Mouse (Mus musculus) liver, embryonic 13.5 days (tissue): Measurements from ENCODE around the gene Gm17657. TPM values are rescaled to one million over a fixed set of nuclear protein-coding genes. Genes with fewer than 3 reads are reported as not detected.
A peak's percentile ranks its signal among the peaks of the same experiment; 100 is the strongest.

Source experiments
- ATAC-seq: fragments of 200-750 bp; cut with Nextera tagmentation; 2 replicates; pipeline ENCODE4 v1.8.0; 2017; ENCODE audit warnings: low read depth, mild to moderate bottlenecking, moderate number of reproducible peaks, moderate library complexity
- DNase-seq: peaks from one replicate; pipeline ENCODE4 v3.0.0; 2022
- H3K27ac ChIP-seq: fragments of 300-500 bp; sonication (generic); 2 replicates; pipeline ENCODE4 v1.5.1; 2015; ENCODE audit warnings: moderate library complexity, mild to moderate bottlenecking, inconsistent platforms
- H3K27me3 ChIP-seq: fragments of 300-500 bp; sonication (generic); 2 replicates; pipeline ENCODE4 v1.6.1; 2015; ENCODE audit warnings: mild to moderate bottlenecking, inconsistent platforms
- H3K36me3 ChIP-seq: fragments of 300-500 bp; sonication (generic); 2 replicates; pipeline ENCODE4 v1.6.1; 2015; ENCODE audit warnings: mild to moderate bottlenecking, inconsistent platforms
- H3K4me1 ChIP-seq: fragments of 300-500 bp; sonication (generic); replicated peaks from 2 replicates; pipeline ENCODE4 v1.6.1; 2015; ENCODE audit warnings: inconsistent platforms
- H3K4me2 ChIP-seq: fragments of 300-500 bp; sonication (generic); 2 replicates; pipeline ENCODE4 v1.6.1; 2015; ENCODE audit warnings: inconsistent platforms, mild to moderate bottlenecking, moderate library complexity
- H3K4me3 ChIP-seq: fragments of 300-500 bp; sonication (generic); replicated peaks from 2 replicates; pipeline ENCODE4 v1.5.1; 2015; ENCODE audit warnings: mild to moderate bottlenecking, inconsistent platforms
- H3K9ac ChIP-seq: fragments of 300-500 bp; sonication (generic); 2 replicates; pipeline ENCODE4 v1.6.1; 2015; ENCODE audit warnings: mild to moderate bottlenecking, inconsistent platforms
- H3K9me3 ChIP-seq: fragments of 300-500 bp; sonication (generic); replicated peaks from 2 replicates; pipeline ENCODE4 v1.6.1; 2016; ENCODE audit warnings: inconsistent platforms
- WGBS: fragments of 180-500 bp; shearing (Covaris S2); methylation state at CpG from one replicate; pipeline ENCODE4 v1.1.7; 2015; ENCODE audit not compliant: insufficient replicate concordance; 5-methylcytosine and 5-hydroxymethylcytosine counted together
- polyA plus RNA-seq: library from polyadenylated mRNA; unstranded; fragments of >200 nt; fragmentation: Nextera tagmentation; extraction: Ambion mirVana; gene quantifications from 2 replicates; pipeline ENCODE4 v1.2.1, GENCODE M21; 2015

Gm17657 gene
- polyA plus RNA-seq = not detected in 2 replicates

DNA sequence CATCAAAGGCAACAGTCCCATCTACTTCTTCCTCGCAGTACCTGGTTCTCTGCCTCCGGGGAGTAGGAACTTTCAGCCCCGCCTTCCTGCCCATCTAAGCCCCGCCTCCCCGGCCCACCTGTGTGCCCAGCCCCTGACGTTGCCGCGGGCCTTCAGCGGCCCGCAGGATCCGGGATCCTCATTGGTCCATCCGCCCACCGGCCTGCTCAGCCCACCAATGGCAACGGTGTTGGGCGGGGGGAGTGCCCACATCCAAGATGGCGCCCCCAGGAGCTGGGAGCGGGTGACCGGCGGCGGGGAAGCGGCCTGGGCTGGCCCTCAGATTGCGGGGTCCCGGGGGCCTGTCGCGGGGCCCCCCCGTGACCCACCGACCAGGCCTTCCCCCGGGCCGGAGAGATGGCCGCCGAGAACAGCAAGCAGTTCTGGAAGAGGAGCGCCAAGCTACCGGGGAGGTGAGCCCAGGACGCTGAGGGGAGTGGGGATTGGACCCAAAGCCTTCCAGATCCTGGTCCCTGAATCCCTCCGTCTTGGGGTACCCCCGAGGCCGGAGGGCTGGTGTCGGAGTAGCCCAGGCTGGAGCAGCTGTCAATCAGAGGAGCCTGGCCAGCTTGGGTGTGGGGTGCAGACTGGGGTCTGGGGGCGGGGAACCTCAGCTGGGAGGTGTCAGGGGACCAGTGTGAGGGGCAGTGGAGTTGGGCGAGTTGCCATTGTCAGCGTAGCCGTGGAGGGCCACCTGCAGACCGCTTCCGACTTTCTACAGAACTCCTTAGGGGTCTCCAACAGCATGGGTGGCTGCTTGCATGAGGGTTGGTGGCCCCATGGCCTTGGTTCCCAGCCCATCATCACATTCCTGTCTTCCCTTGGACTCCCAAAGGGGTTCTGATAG, at the start of gene Gm17657, which contains the start of gene Tbc1d22b:
Gene Gm17657 (minus strand): TSS at position 96 of the 886 bp plus-strand sequence.
Gene Tbc1d22b (plus strand): TSS at position 243 of the 886 bp plus-strand sequence.
- peaks cover 49% of the 10 kb centered on the region for H3K4me1 ChIP-seq
- WGBS = under 1% methylated on average over 44 of the region's 44 CpGs
- peak within 1 kb of the TSS; percentile 97 for H3K4me2 ChIP-seq
- H3K4me3 ChIP-seq = peak within 1 kb of the TSS; percentile 91
- ATAC-seq = peak; percentile 98
- no peaks in the 10 kb centered on the region for H3K9me3 ChIP-seq
- H3K9ac ChIP-seq = peak within 1 kb of the TSS; percentile 88
- H3K27me3 ChIP-seq = no peaks in the 10 kb centered on the region
- peak within 1 kb of the TSS; percentile 62 for H3K27ac ChIP-seq
- H3K36me3 ChIP-seq = no peaks in the 10 kb centered on the region
- peak; percentile 95 for DNase-seq

DNA sequence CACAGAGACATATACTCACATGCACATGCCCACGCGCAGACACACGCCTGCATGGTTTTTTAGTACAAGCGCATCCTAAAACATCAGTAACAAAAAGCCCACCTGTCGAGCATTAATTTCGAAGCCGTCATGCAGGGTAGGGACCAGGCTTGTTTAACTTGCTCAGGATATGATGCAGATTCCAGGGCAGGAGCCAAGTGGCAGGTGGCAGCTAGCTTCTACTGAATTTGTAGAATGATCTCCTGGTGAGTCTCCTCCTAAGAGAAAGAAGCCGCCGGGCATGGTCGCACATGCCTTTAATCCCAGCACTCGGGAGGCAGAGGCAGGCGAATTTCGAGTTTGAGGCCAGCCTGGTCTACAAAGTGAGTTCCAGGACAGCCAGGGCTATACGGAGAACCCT, 49.6 kb upstream of the Gm17657 start:
- Histone ChIP-seq H3K4me1 (peaks cover 5% of the 10 kb centered on the region; the same call in 1 of the 2 replicates), H3K27me3 (no peaks in the 10 kb centered on the region), H3K4me3 (no peak overlapping the region), H3K9me3 (no peaks in the 10 kb centered on the region), H3K36me3 (peaks cover 35% of the 10 kb centered on the region), H3K4me2 (no peak overlapping the region), H3K9ac (no peak overlapping the region), H3K27ac (no peak overlapping the region)
- 89% methylated on average over 14 of the region's 14 CpGs for WGBS
- no peak for DNase-seq
- no peak for ATAC-seq

DNA sequence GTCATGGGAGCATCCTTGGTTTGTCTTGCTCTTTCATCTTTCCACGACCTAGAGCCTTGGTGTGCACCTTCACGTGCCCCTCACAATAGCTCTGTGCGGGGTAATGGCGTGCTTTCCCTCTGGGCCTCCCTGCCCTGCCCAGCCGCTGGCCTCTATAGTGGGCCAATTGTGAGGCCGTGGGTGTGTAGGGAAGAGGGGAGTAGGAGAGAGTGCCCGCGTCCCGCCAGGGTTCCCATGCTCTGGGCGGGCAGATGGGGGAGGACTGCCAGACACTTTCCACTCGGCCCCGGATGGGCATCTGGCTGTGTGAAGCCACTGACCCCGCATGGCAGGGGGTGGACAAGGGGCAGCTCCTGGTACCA, 47.3 kb upstream of the Gm17657 start:
- Histone ChIP-seq H3K4me2 (no peak overlapping the region), H3K4me1 (peaks cover 5% of the 10 kb centered on the region; the same call in 1 of the 2 replicates), H3K9ac (no peak overlapping the region), H3K4me3 (no peak overlapping the region), H3K9me3 (no peaks in the 10 kb centered on the region), H3K27ac (no peak overlapping the region), H3K36me3 (peaks cover 28% of the 10 kb centered on the region), H3K27me3 (no peaks in the 10 kb centered on the region)
- ATAC-seq = no peak
- 87% methylated on average over 13 of the region's 13 CpGs for WGBS
- DNase-seq = no peak

DNA sequence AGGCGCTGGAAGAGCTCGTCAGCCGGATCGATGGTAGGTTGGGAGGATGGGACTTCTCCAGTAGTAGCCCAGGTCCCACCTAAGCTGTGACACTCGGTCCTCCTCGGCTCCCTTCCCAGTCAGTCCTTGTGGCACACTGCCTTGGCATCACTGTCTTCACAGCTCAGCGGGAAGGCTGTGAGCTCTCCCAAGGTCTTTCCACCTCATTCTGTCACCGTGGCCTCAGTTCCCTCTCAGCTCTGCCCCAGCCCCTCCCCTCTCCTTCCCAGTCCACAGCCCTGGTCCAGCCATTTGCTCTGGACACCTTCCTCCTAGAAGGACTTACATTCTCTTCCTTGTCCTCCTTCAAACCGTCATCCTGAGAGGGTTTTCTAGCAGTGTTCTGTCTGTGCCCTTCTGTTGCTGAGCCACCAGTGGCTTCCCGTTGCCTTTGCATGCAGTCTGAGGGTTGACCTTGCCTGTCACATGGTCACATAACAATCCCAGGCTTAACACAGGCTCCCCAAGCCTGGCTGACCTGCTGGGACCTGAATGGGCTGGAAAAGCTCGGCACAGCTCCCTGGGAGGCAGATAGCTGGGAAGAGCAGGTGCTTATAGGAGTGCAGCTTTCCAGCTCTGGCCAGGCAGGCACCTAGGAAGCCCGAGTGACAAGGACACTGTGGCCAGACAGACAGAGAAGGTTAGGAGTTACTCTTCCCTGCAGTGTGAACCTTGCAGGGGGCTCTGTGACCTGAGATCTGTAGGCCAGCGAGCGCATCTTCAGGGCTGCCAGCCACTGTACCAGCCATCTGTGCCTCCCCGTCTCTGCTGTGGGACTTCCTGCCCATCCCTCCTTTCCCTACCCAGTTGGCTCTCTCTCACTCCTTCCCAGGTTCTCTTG, 46.7 kb upstream of the Gm17657 start:
- no peak for DNase-seq
- Histone ChIP-seq H3K27me3 (no peaks in the 10 kb centered on the region), H3K9ac (no peak overlapping the region), H3K9me3 (no peaks in the 10 kb centered on the region), H3K4me1 (peaks cover 5% of the 10 kb centered on the region; the same call in 1 of the 2 replicates), H3K4me3 (no peak overlapping the region), H3K27ac (no peak overlapping the region), H3K4me2 (no peak overlapping the region), H3K36me3 (peaks cover 28% of the 10 kb centered on the region)
- whole genome bisulfite sequencing = 80% methylated on average over 15 of the region's 15 CpGs
- no peak for ATAC-seq

DNA sequence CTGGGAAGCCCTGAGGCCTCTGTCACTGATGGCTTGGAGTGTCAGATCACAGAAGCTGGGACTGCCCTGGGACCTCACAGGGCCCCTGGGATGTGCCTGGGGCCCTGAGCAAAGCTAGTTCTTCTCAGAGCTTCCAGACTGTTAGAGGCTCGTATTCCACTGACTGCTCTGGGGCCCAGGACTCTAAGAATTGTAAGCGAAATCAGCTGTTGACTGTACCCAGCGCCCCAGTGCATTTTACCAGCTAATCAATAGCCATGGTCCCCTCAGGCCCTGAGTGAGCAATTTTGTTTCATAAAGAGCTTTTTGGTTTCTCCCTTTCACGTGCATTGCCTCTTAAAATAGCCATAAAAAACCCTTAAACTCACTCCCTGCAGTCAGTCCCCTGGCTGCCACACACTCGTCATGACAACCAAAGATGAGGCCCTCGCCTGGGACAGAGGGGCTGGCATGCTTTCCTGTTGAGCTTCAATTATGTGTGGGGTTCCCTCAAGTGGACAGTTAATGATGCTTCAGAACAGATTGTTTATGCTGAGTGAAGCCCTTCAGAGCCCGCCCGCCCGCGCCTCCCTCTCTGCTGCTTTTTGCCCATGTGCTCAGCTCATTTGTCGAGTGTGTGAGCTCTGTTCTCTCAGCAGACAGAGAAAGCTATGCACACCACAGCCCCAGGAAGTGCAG, 39.9 kb upstream of the Gm17657 start:
- ATAC-seq = no peak
- Histone ChIP-seq H3K9ac (no peak overlapping the region), H3K27ac (no peak overlapping the region), H3K36me3 (peaks cover 3% of the 10 kb centered on the region; the same call in 1 of the 2 replicates), H3K4me2 (no peak overlapping the region), H3K4me1 (peaks cover 12% of the 10 kb centered on the region), H3K4me3 (no peak overlapping the region), H3K9me3 (no peaks in the 10 kb centered on the region), H3K27me3 (no peaks in the 10 kb centered on the region)
- 75% methylated on average over 11 of the region's 11 CpGs for WGBS
- DNase-seq = no peak

DNA sequence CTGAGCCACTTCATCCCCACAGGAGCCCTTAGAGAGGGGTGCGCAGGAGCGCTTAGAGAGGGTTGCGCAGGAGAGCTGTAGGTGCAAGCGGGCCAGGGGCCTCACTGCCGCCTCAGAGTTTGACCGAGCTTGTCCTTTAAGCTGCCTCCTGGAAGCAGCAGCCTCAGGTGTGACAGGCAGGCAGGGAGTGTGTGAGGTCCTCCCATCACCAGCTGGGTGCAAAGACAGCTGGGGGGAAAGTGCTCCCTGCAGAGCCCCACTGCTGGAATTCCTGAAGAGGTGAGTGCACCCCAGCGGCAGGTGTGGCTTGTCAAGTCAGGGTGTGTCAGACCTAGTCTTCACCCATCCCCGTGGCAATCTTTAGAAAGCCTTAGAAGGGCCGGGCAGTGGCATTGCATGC, 37.5 kb upstream of the Gm17657 start:
- peaks cover 9% of the 10 kb centered on the region; the same call in 1 of the 2 replicates for H3K36me3 ChIP-seq
- no peak overlapping the region for H3K9ac ChIP-seq
- no peaks in the 10 kb centered on the region for H3K9me3 ChIP-seq
- no peak overlapping the region for H3K27ac ChIP-seq
- H3K4me2 ChIP-seq = no peak overlapping the region
- WGBS = 85% methylated on average over 9 of the region's 9 CpGs
- no peaks in the 10 kb centered on the region for H3K27me3 ChIP-seq
- H3K4me1 ChIP-seq = peaks cover 26% of the 10 kb centered on the region
- DNase-seq (no peak), ATAC-seq (no peak)
- no peak overlapping the region for H3K4me3 ChIP-seq

DNA sequence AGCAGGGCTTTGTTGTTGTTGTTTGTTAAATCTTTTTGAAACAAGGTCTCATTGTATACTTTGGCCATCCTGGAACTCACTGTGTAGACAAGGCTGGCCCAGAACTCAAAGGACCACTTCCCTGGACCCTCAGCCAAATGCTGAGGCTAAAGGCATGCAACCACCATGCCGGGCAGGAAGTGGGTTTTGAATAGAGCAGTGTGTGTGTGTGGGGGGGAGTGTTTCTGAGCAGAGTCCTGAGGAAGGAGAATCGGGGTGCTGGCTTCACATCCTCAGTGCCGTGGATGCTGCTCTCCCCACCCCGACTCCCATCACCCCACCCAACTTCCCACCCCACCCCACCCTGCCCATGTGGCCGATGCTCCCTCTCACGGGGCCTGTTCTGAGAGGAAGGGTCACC, 36.0 kb upstream of the Gm17657 start:
- Histone ChIP-seq H3K4me3 (no peak overlapping the region), H3K27me3 (no peaks in the 10 kb centered on the region), H3K9me3 (no peaks in the 10 kb centered on the region), H3K4me1 (peaks cover 34% of the 10 kb centered on the region), H3K9ac (no peak overlapping the region), H3K27ac (no peak overlapping the region), H3K36me3 (peaks cover 10% of the 10 kb centered on the region; the same call in 1 of the 2 replicates), H3K4me2 (no peak overlapping the region)
- 62% methylated on average over 6 of the region's 6 CpGs for WGBS
- DNase-seq = no peak
- ATAC-seq = no peak

DNA sequence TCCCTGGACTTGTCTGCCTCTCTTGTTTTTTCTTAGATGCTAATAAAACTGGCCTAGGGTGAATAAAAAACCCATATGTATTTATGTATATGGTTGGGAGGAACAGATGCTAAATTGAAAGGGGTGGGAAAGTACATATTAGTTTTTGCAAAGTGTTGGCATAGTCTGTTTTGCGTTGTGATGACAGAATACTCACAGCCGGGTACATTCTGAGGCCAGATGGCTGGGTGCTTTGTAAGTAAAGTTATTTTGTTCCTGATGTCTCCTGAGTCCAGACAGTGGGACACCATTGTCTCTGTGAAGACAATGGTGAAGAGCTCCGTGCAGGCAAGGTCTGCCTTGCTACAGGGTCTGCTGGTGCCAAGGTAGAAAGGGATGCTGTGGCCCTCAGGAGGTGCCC, 35.3 kb upstream of the Gm17657 start:
- H3K36me3 ChIP-seq = peaks cover 14% of the 10 kb centered on the region; the same call in 1 of the 2 replicates
- H3K4me3 ChIP-seq = no peak overlapping the region
- no peak overlapping the region for H3K27ac ChIP-seq
- no peak overlapping the region for H3K9ac ChIP-seq
- no peaks in the 10 kb centered on the region for H3K9me3 ChIP-seq
- no peaks in the 10 kb centered on the region for H3K27me3 ChIP-seq
- DNase-seq (no peak), ATAC-seq (no peak)
- no peak overlapping the region for H3K4me2 ChIP-seq
- peaks cover 39% of the 10 kb centered on the region for H3K4me1 ChIP-seq
- WGBS = 78% methylated on average over 3 of the region's 3 CpGs

DNA sequence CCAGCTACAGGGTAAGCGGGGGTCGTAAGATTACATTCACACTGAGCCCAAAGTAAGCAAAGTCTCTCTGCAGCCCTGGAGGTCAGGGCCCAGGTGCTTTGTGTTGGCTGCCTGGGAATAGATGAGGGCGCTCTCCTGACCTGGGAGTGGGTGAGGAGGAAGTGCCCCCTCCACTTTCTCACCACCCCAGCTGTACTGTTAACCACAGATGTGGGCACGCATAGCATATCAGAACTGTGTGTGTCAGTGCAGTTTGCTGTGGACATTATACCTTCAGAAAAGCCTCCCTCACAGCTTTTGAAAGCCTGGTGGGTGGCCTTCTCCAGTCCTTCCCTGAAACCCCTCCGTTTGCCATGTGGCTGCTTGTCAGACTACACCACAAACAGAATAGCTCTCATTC, 34.9 kb upstream of the Gm17657 start:
- DNase-seq = no peak
- Histone ChIP-seq H3K36me3 (peaks cover 16% of the 10 kb centered on the region), H3K9ac (no peak overlapping the region), H3K4me2 (no peak overlapping the region), H3K4me3 (no peak overlapping the region), H3K4me1 (peaks cover 43% of the 10 kb centered on the region), H3K27me3 (no peaks in the 10 kb centered on the region), H3K27ac (no peak overlapping the region), H3K9me3 (no peaks in the 10 kb centered on the region)
- no peak for ATAC-seq
- 58% methylated on average over 5 of the region's 5 CpGs for WGBS

DNA sequence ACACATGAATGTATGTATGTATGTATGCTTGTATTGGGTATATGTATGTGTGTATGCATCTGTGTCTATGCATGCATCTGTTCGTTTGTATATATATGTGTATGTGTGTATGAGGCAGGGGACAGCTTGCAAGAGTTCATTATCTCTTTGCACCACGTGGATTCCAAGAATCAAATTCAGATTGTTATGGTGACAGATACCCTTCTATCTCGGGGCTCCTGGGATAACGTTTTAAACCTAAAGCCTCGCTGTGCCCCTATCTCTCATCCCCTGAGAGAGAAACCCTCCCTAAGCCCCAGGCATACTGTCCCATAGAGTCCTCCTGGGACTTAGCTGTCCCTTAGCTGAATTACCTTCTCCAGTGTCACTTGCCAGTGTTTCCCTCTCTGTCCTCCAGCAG, 34.1 kb upstream of the Gm17657 start:
- peak overlapping the region; percentile 26 for H3K4me2 ChIP-seq

More for the DNA sequence above, 34.1 kb upstream of the Gm17657 start:
- Histone ChIP-seq H3K36me3 (peaks cover 24% of the 10 kb centered on the region), H3K27me3 (no peaks in the 10 kb centered on the region), H3K4me1 (peaks cover 43% of the 10 kb centered on the region), H3K4me3 (no peak overlapping the region), H3K9ac (peak overlapping the region; percentile 22; the same call in 1 of the 2 replicates), H3K9me3 (no peaks in the 10 kb centered on the region), H3K27ac (no peak overlapping the region; the same call in 1 of the 2 replicates)
- DNase-seq (no peak), ATAC-seq (peak; percentile 78)
- 24% methylated on average over 5 of the region's 5 CpGs for WGBS
